Mouse (Mus musculus): ENCODE results near the gene Tprkb. TPM values are rescaled to one million over a fixed set of nuclear protein-coding genes. Genes with fewer than 3 reads are reported as not detected.
"Not testable (repeated sequence)": the region's sequence is repeated elsewhere in the genome, so short reads cannot be mapped to it uniquely, and the experiment has no call there.

Tprkb gene
- 25.3 and 29.0 TPM in 2 replicates for polyA plus RNA-seq (2014; fragmentation: Nextera tagmentation; extraction: Ambion mirVana)

GRCm38 (mm10) chr6:85911587-85911986 is at the start of gene Tprkb:
Tprkb (plus strand) TSS chr6:85911865.
- no peaks in the 10 kb centered on the region for H3K36me3 ChIP-seq (ENCODE audit: control insufficient read depth, insufficient read depth, low read length)
- DNase-seq (ENCODE audit: low spot score), result no peak
- no peaks in the 10 kb centered on the region for H3K27me3 ChIP-seq (ENCODE audit: control insufficient read depth, insufficient read depth, low read length)
- H3K4me1 ChIP-seq (ENCODE audit: control insufficient read depth, insufficient read depth, low read length), result 0 out of 2 replicates have a peak, but pooled peaks cover 4% of the 10 kb centered on the region
- no peaks in the 10 kb centered on the region for H3K9me3 ChIP-seq (ENCODE audit: control insufficient read depth, low read length)
- no peak for ATAC-seq (ENCODE audit: insufficient number of reproducible peaks, low FRiP score, low TSS enrichment, low read depth)
- no peak within 1 kb of the TSS for H3K4me2 ChIP-seq (ENCODE audit: low read depth, severe bottlenecking)
- H3K9ac ChIP-seq (ENCODE audit: low read length), result no peak within 1 kb of the TSS
- H3K27ac ChIP-seq (replicated peaks; ENCODE audit: low read depth, low read length), result no peak within 1 kb of the TSS
- 83% methylated on average over 3 of the region's 3 CpGs for WGBS
- no peak within 1 kb of the TSS for H3K4me3 ChIP-seq (ENCODE audit: low read depth, low read length)

GRCm38 (mm10) chr6:85862565-85862964 is 49.1 kb upstream of the Tprkb start:
- Histone ChIP-seq H3K27me3 (ENCODE audit: control insufficient read depth, insufficient read depth, low read length) (no peaks in the 10 kb centered on the region), H3K27ac (replicated peaks; ENCODE audit: low read depth, low read length) (no peak overlapping the region), H3K4me2 (ENCODE audit: low read depth, severe bottlenecking) (no peak overlapping the region), H3K9ac (ENCODE audit: low read length) (no peak overlapping the region), H3K9me3 (ENCODE audit: control insufficient read depth, low read length) (no peaks in the 10 kb centered on the region), H3K4me1 (ENCODE audit: control insufficient read depth, insufficient read depth, low read length) (no peaks in the 10 kb centered on the region), H3K4me3 (ENCODE audit: low read depth, low read length) (no peak overlapping the region), H3K36me3 (ENCODE audit: control insufficient read depth, insufficient read depth, low read length) (no peaks in the 10 kb centered on the region)
- ATAC-seq (ENCODE audit: insufficient number of reproducible peaks, low FRiP score, low TSS enrichment, low read depth) (no peak), DNase-seq (ENCODE audit: low spot score) (no peak)
- WGBS, result 86% methylated on average over 3 of the region's 3 CpGs

GRCm38 (mm10) chr6:85863136-85863535 is 48.5 kb upstream of the Tprkb start:
- no peaks in the 10 kb centered on the region for H3K27me3 ChIP-seq (ENCODE audit: control insufficient read depth, insufficient read depth, low read length)
- H3K36me3 ChIP-seq (ENCODE audit: control insufficient read depth, insufficient read depth, low read length), result no peaks in the 10 kb centered on the region
- no peaks in the 10 kb centered on the region for H3K4me1 ChIP-seq (ENCODE audit: control insufficient read depth, insufficient read depth, low read length)
- ATAC-seq (ENCODE audit: insufficient number of reproducible peaks, low FRiP score, low TSS enrichment, low read depth) (no peak), DNase-seq (ENCODE audit: low spot score) (no peak)
- 81% methylated on average over 2 of the region's 2 CpGs for WGBS
- no peak overlapping the region for H3K27ac ChIP-seq (replicated peaks; ENCODE audit: low read depth, low read length)
- no peak overlapping the region for H3K4me2 ChIP-seq (ENCODE audit: low read depth, severe bottlenecking)
- no peaks in the 10 kb centered on the region for H3K9me3 ChIP-seq (ENCODE audit: control insufficient read depth, low read length)
- no peak overlapping the region for H3K9ac ChIP-seq (ENCODE audit: low read length)
- no peak overlapping the region for H3K4me3 ChIP-seq (ENCODE audit: low read depth, low read length)

GRCm38 (mm10) chr6:85863840-85864239 is 47.8 kb upstream of the Tprkb start:
- no peak overlapping the region for H3K9ac ChIP-seq (ENCODE audit: low read length)
- no peak overlapping the region for H3K4me2 ChIP-seq (ENCODE audit: low read depth, severe bottlenecking)
- no peak overlapping the region for H3K27ac ChIP-seq (replicated peaks; ENCODE audit: low read depth, low read length)
- ATAC-seq (ENCODE audit: insufficient number of reproducible peaks, low FRiP score, low TSS enrichment, low read depth) (no peak), DNase-seq (ENCODE audit: low spot score) (no peak)
- no peaks in the 10 kb centered on the region for H3K36me3 ChIP-seq (ENCODE audit: control insufficient read depth, insufficient read depth, low read length)
- WGBS, result 86% methylated on average over 2 of the region's 2 CpGs
- no peak overlapping the region for H3K4me3 ChIP-seq (ENCODE audit: low read depth, low read length)
- H3K4me1 ChIP-seq (ENCODE audit: control insufficient read depth, insufficient read depth, low read length), result no peaks in the 10 kb centered on the region
- H3K9me3 ChIP-seq (ENCODE audit: control insufficient read depth, low read length), result no peaks in the 10 kb centered on the region
- H3K27me3 ChIP-seq (ENCODE audit: control insufficient read depth, insufficient read depth, low read length), result no peaks in the 10 kb centered on the region

- not testable (repeated sequence) for ATAC-seq (ENCODE audit: insufficient number of reproducible peaks, low FRiP score, low TSS enrichment, low read depth); H3K27me3 ChIP-seq (ENCODE audit: control insufficient read depth, insufficient read depth, low read length); H3K9me3 ChIP-seq (ENCODE audit: control insufficient read depth, low read length); H3K4me3 ChIP-seq (ENCODE audit: low read depth, low read length); H3K27ac ChIP-seq (replicated peaks; ENCODE audit: low read depth, low read length); H3K4me2 ChIP-seq (ENCODE audit: low read depth, severe bottlenecking); H3K9ac ChIP-seq (ENCODE audit: low read length); H3K4me1 ChIP-seq (ENCODE audit: control insufficient read depth, insufficient read depth, low read length); DNase-seq (ENCODE audit: low spot score); H3K36me3 ChIP-seq (ENCODE audit: control insufficient read depth, insufficient read depth, low read length)
- WGBS, result 61% methylated on average over 6 of the region's 7 CpGs
These were observed 46.6 kb upstream of the Tprkb start for GRCm38 (mm10) chr6:85864900-85865639.

- H3K9me3 ChIP-seq (ENCODE audit: control insufficient read depth, low read length); H3K4me1 ChIP-seq (ENCODE audit: control insufficient read depth, insufficient read depth, low read length); H3K27me3 ChIP-seq (ENCODE audit: control insufficient read depth, insufficient read depth, low read length); H3K27ac ChIP-seq (replicated peaks; ENCODE audit: low read depth, low read length); DNase-seq (ENCODE audit: low spot score); H3K4me2 ChIP-seq (ENCODE audit: low read depth, severe bottlenecking); ATAC-seq (ENCODE audit: insufficient number of reproducible peaks, low FRiP score, low TSS enrichment, low read depth); H3K36me3 ChIP-seq (ENCODE audit: control insufficient read depth, insufficient read depth, low read length); H3K9ac ChIP-seq (ENCODE audit: low read length); H3K4me3 ChIP-seq (ENCODE audit: low read depth, low read length): not testable (repeated sequence)
- 81% methylated on average over 3 of the region's 3 CpGs for WGBS
These were observed 45.5 kb upstream of the Tprkb start for GRCm38 (mm10) chr6:85866166-85866565.

- H3K9ac ChIP-seq (ENCODE audit: low read length); H3K4me1 ChIP-seq (ENCODE audit: control insufficient read depth, insufficient read depth, low read length); H3K4me2 ChIP-seq (ENCODE audit: low read depth, severe bottlenecking); H3K9me3 ChIP-seq (ENCODE audit: control insufficient read depth, low read length); H3K27ac ChIP-seq (replicated peaks; ENCODE audit: low read depth, low read length); H3K36me3 ChIP-seq (ENCODE audit: control insufficient read depth, insufficient read depth, low read length); H3K4me3 ChIP-seq (ENCODE audit: low read depth, low read length); H3K27me3 ChIP-seq (ENCODE audit: control insufficient read depth, insufficient read depth, low read length); ATAC-seq (ENCODE audit: insufficient number of reproducible peaks, low FRiP score, low TSS enrichment, low read depth); DNase-seq (ENCODE audit: low spot score): not testable (repeated sequence)
- 92% methylated on average over 1 of the region's 1 CpGs for WGBS
These were observed 44.7 kb upstream of the Tprkb start for GRCm38 (mm10) chr6:85866995-85867394.

GRCm38 (mm10) chr6:85867726-85868690 is 43.7 kb upstream of the Tprkb start:
- Histone ChIP-seq H3K36me3 (ENCODE audit: control insufficient read depth, insufficient read depth, low read length) (no peaks in the 10 kb centered on the region), H3K27ac (replicated peaks; ENCODE audit: low read depth, low read length) (no peak overlapping the region), H3K27me3 (ENCODE audit: control insufficient read depth, insufficient read depth, low read length) (no peaks in the 10 kb centered on the region), H3K4me1 (ENCODE audit: control insufficient read depth, insufficient read depth, low read length) (no peaks in the 10 kb centered on the region), H3K4me3 (ENCODE audit: low read depth, low read length) (no peak overlapping the region), H3K4me2 (ENCODE audit: low read depth, severe bottlenecking) (no peak overlapping the region), H3K9ac (ENCODE audit: low read length) (no peak overlapping the region), H3K9me3 (ENCODE audit: control insufficient read depth, low read length) (no peaks in the 10 kb centered on the region)
- no peak for DNase-seq (ENCODE audit: low spot score)
- ATAC-seq (ENCODE audit: insufficient number of reproducible peaks, low FRiP score, low TSS enrichment, low read depth), result no peak
- 84% methylated on average over 8 of the region's 8 CpGs for WGBS

All from limb, embryonic 11.5 days (tissue).